Mouse (Mus musculus) midbrain, embryonic 11.5 days (tissue): Measurements from ENCODE around the gene Ppm1f. TPM values are rescaled to one million over a fixed set of nuclear protein-coding genes. Genes with fewer than 3 reads are reported as not detected.

Experiments
- ATAC-seq: fragments of 200-750 bp; cut with Nextera tagmentation; 2 replicates; pipeline ENCODE4 v1.8.0; 2017; ENCODE audit warnings: moderate TSS enrichment, moderate library complexity; ENCODE audit not compliant: low FRiP score
- DNase-seq: peaks from one replicate; pipeline ENCODE4 v3.0.0; 2015; ENCODE audit warnings: low spot score; ENCODE audit errors: missing footprints
- H3K27ac ChIP-seq: fragments of 300-500 bp; sonication (generic); 2 replicates; pipeline ENCODE4 v1.5.1; 2014; ENCODE audit warnings: low read depth, low read length
- H3K27me3 ChIP-seq: fragments of 300-500 bp; sonication (generic); 2 replicates; pipeline ENCODE4 v1.6.1; 2014; ENCODE audit warnings: mild to moderate bottlenecking, low read length, moderate library complexity, mixed read lengths; ENCODE audit not compliant: control insufficient read depth, insufficient read depth
- H3K36me3 ChIP-seq: fragments of 300-500 bp; sonication (generic); 2 replicates; pipeline ENCODE4 v1.6.1; 2014; ENCODE audit warnings: mild to moderate bottlenecking, low read length, moderate library complexity, mixed read lengths; ENCODE audit not compliant: control insufficient read depth, insufficient read depth
- H3K4me1 ChIP-seq: fragments of 300-500 bp; sonication (generic); 2 replicates; pipeline ENCODE4 v1.6.1; 2014; ENCODE audit warnings: low read length; ENCODE audit not compliant: control insufficient read depth, insufficient read depth
- H3K4me2 ChIP-seq: fragments of 300-500 bp; sonication (generic); 2 replicates; pipeline ENCODE4 v1.6.1; 2014; ENCODE audit warnings: mild to moderate bottlenecking, moderate library complexity
- H3K4me3 ChIP-seq: fragments of 300-500 bp; sonication (generic); 2 replicates; pipeline ENCODE4 v1.5.1; 2014; ENCODE audit warnings: low read depth, low read length
- H3K9ac ChIP-seq: fragments of 300-500 bp; sonication (generic); 2 replicates; pipeline ENCODE4 v1.6.1; 2014; ENCODE audit warnings: low read length
- H3K9me3 ChIP-seq: fragments of 300-500 bp; sonication (generic); 2 replicates; pipeline ENCODE4 v1.6.1; 2016; ENCODE audit warnings: low read length; ENCODE audit not compliant: control insufficient read depth
- WGBS: fragments of 180-500 bp; shearing (Covaris S2); extraction: QIAGEN DNeasy Blood & Tissue Kit; methylation state at CpG from one replicate; pipeline ENCODE4 v1.1.7; 2014; 5-methylcytosine and 5-hydroxymethylcytosine counted together
- polyA plus RNA-seq: library from polyadenylated mRNA; unstranded; fragments of >200 nt; fragmentation: Nextera tagmentation; extraction: Ambion mirVana; gene quantifications from 2 replicates; pipeline ENCODE4 v1.2.1, GENCODE M21; 2014

The Ppm1f gene
- polyA plus RNA-seq, 1 experiment from 2014 or later, result 16.9 TPM

DNA sequence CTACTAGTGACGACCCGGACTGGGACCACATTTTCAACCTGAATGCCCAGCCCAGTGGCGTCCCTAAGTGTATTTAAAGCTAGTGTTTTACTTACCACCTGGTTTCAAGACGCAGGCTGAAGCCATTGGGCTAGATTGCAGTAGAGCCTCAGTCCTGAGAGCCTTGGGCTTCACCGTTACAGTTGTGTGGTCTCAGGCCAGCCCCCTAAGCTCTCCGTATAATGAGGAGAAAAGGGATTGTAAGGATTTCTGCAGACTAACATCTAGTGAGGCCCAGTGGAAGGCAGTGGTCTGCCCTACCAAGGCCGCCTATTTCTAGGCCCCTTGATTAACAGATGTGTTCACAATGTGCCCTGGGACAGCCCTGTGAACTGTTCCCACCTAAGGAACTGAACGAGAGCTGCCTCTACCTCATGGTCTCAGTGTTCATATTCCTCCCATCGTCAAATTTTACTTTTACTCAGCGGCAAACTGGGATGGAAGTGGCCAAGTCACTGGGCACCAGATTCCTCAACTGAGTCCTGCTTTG is 851 bp downstream of the Ppm1f start:
- Histone ChIP-seq H3K4me2 (peak overlapping the region; percentile 86), H3K9me3 (no peaks in the 10 kb centered on the region), H3K4me3 (peak overlapping the region; percentile 63), H3K9ac (peak overlapping the region; percentile 75), H3K27me3 (no peaks in the 10 kb centered on the region), H3K4me1 (peaks cover 10% of the 10 kb centered on the region), H3K36me3 (peaks cover 3% of the 10 kb centered on the region; the same call in 1 of the 2 replicates), H3K27ac (no peak overlapping the region)
- 28% methylated on average over 10 of the region's 10 CpGs for WGBS
- peak; percentile 10 for ATAC-seq
- DNase-seq, result peak; percentile 84

DNA sequence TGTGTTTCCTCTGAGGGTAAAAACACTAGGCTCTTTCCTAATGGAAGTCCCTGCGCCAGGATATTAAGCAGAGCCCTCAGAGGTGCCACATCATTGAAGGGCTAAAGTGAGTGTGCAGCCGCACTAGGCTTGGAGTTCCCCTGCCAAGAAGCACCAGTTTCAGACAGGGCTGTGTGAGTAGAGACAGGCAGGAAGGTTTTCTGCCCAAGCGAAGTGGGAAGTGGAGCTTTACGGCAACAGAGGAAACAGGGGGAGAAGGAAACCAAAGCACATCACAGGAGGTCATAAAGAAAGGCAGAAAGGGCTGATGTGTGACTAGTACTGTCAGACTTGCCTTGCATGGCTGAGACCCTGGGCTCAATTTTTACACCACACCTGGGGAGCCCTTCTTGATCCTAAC is 6.1 kb downstream of the Ppm1f start:
- Histone ChIP-seq H3K27ac (no peak overlapping the region), H3K9me3 (no peaks in the 10 kb centered on the region), H3K4me2 (no peak overlapping the region), H3K36me3 (peaks cover 1% of the 10 kb centered on the region), H3K9ac (no peak overlapping the region), H3K4me3 (no peak overlapping the region), H3K27me3 (no peaks in the 10 kb centered on the region), H3K4me1 (peaks cover 4% of the 10 kb centered on the region)
- ATAC-seq (no peak), DNase-seq (no peak)
- WGBS, result 79% methylated on average over 4 of the region's 4 CpGs

DNA sequence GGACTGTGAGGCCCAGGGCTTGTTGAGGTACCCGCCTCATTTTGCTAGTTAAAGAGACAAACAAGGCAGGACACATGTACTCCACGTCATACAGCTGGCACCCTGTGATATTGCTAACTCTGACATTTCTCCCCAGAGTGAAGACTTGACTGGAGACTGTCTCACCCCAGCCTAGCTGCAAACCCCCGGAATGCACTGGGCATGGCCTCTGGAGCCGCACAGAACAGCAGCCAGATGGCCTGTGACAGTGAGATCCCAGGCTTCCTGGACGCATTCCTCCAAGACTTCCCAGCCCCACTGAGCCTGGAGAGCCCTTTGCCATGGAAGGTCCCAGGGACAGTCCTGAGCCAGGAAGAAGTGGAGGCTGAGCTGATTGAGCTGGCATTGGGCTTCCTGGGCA is 6.9 kb downstream of the Ppm1f start:
- H3K27me3 ChIP-seq, result no peaks in the 10 kb centered on the region
- no peak overlapping the region for H3K4me3 ChIP-seq
- no peak overlapping the region for H3K4me2 ChIP-seq
- H3K9me3 ChIP-seq, result no peaks in the 10 kb centered on the region
- WGBS, result 92% methylated on average over 5 of the region's 5 CpGs
- no peak overlapping the region for H3K9ac ChIP-seq
- H3K27ac ChIP-seq, result no peak overlapping the region
- H3K4me1 ChIP-seq, result no peaks in the 10 kb centered on the region
- H3K36me3 ChIP-seq, result peaks cover 2% of the 10 kb centered on the region
- DNase-seq, result no peak
- no peak for ATAC-seq

DNA sequence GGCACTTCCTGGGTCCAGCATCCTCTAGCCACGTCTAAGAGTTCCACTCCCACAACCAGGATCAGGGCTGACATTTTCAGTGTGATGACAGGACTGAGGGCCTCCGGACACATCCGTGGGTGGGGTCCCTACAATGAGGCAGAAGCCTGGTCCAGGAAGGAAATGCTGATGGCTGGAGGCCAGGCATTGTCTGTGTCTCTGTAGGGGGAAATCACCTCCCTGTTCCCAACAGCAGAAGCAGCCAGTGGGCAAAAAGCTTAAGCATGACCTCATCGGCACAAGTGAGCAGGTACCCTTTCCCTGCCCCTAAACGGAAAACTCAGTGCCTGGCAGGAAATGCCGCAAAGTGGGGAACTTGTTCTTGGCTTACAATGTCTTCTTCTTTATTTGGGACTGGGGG is 11.5 kb downstream of the Ppm1f start:
- no peak overlapping the region for H3K4me3 ChIP-seq
- ATAC-seq, result no peak
- H3K9ac ChIP-seq, result no peak overlapping the region
- H3K27ac ChIP-seq, result no peak overlapping the region
- no peak for DNase-seq
- no peaks in the 10 kb centered on the region for H3K27me3 ChIP-seq
- no peaks in the 10 kb centered on the region for H3K9me3 ChIP-seq
- 85% methylated on average over 6 of the region's 6 CpGs for WGBS
- H3K4me1 ChIP-seq, result 0 out of 2 replicates have a peak, but pooled peaks cover 2% of the 10 kb centered on the region
- H3K4me2 ChIP-seq, result no peak overlapping the region
- peaks cover 2% of the 10 kb centered on the region for H3K36me3 ChIP-seq

DNA sequence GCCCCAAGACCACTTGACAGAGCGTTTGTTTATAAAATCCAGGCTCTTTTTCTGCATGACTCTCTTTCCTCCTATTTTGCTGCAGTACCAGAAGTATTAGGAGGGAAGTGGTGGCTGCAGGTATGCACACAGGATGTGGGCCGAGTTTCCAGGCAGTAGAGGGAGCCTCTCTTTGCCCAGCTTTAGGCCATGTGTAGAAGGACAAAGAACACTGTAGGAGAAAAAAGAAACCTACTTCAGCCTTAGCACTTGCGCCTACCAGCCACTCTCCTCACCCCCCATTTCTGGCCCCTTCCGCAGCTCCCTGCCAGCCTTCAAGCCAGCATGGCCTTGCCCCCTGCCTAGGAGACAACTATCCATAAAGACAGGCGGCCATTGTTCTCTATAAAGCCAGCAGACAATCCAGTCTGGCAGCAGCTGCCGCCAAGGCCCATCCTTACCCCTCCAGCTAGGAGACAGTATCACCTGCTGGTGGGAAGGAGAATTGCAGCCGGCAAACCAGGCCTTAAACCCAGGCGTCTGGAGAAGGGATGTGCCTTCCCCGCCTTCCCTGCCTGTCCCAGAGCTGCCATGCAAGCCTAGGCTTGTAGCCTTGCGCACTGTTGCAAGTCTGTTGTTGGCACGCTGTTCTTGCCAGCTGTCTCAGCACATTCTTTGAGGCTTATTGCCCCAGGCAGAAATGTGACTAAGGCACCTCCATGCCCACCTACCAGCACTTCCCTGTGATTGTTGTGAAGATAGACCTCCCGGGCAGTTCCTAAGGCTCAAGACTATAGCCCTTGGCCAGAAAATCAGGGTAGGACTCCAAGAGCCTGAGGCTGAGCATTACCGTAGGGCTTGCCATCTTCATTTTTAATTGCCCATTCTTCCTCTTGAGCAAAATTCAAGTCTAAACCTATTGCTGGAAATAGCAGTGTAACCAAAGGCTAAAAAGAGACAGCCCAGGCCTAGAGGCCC is 15.7 kb downstream of the Ppm1f start:
- WGBS, result 32% methylated on average over 13 of the region's 13 CpGs
- peak overlapping the region; percentile 40; the same call in 1 of the 2 replicates for H3K9ac ChIP-seq
- ATAC-seq, result peak; percentile 97

DNA sequence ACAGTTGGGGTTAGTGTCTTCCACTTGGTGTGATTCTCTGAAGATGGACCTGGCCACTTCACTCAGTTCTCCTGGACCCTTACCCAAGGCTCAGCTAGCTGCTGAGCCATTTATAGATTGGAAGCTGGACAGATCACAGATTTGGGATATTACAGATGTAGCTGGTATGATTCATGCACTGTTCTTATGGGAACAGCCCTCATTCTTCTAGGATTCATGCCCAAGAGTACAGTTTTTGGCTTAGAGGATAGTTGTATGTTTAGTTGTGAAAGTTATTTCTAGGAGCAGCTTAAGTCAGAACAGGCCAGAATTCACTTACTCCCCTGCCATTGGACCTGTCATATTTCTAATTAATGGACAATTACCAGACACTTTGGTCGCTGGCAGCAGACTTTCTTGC is 17.2 kb downstream of the Ppm1f start:
- no peak for DNase-seq

More for the DNA sequence above, 15.7 kb downstream of the Ppm1f start:
- Histone ChIP-seq H3K4me3 (no peak overlapping the region), H3K4me1 (0 out of 2 replicates have a peak, but pooled peaks cover 2% of the 10 kb centered on the region), H3K27ac (peak overlapping the region; percentile 73), H3K9me3 (no peaks in the 10 kb centered on the region), H3K27me3 (no peaks in the 10 kb centered on the region), H3K36me3 (peaks cover 7% of the 10 kb centered on the region), H3K4me2 (no peak overlapping the region)
- peak; percentile 97 for DNase-seq

DNA sequence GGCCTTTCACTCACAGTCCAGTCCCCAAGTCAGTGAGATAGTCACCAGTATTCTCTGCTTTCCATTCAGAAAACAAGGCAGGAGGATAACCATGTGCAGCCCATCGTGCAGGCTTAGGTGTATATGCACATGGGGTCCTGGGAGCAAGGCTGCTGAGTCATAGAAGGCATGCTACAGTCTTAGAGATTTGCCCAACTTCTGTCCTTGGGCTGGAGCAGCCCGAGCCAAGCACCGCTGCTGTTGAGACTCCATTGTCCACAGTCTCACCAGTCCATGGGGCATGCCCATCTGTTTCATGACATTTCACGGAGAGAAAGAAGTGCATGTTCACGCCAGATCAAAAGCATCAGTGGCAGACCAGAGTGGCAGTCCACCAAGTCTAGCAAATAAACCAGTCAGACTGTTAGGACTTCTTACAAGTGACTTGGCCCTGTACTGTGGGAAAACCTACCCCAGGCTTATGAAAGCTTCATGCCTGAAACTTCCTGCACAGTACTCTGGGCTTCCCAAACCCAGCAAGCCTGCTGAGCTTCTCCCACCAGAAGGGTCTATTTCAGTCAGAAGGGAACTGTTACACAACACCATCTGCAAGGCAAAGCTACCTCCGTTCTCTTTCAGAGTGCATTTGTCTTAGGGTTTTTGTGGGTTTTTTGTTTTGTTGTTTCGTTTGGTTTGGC is 22.3 kb downstream of the Ppm1f start:
- no peak overlapping the region for H3K4me2 ChIP-seq
- DNase-seq (no peak), ATAC-seq (no peak)
- WGBS, result 92% methylated on average over 7 of the region's 7 CpGs
- H3K36me3 ChIP-seq, result peaks cover 10% of the 10 kb centered on the region
- no peak overlapping the region for H3K4me3 ChIP-seq
- no peak overlapping the region for H3K9ac ChIP-seq
- H3K27ac ChIP-seq, result no peak overlapping the region
- H3K9me3 ChIP-seq, result no peaks in the 10 kb centered on the region
- H3K4me1 ChIP-seq, result no peaks in the 10 kb centered on the region
- no peaks in the 10 kb centered on the region for H3K27me3 ChIP-seq

More for the DNA sequence above, 17.2 kb downstream of the Ppm1f start:
- Histone ChIP-seq H3K36me3 (peaks cover 7% of the 10 kb centered on the region), H3K4me2 (no peak overlapping the region), H3K27me3 (no peaks in the 10 kb centered on the region), H3K4me1 (0 out of 2 replicates have a peak, but pooled peaks cover 2% of the 10 kb centered on the region), H3K4me3 (no peak overlapping the region), H3K9ac (no peak overlapping the region), H3K27ac (no peak overlapping the region), H3K9me3 (no peaks in the 10 kb centered on the region)
- no peak for ATAC-seq
- WGBS, result 94% methylated on average over 1 of the region's 1 CpGs

DNA sequence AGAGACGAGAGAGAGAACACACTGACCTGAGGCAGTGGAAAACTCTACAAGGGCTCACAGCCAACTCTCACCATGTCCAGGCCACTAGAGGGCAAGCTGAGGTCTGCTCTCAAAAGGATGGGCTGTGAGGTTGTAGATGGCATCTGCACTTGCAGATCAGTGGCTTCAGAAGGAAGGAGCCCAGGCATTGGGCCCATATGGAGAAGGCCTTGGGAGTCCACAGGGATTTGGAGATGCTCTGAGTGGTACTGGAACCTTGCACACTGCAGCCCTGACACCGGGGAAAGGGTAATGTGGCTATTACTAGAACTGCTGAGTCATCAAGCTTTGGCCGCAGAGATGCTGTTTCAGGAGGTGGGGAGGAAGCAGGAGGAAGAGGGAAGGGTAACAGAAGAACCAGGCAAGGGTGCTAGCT is 24.8 kb downstream of the Ppm1f start:
- ATAC-seq, result no peak
- H3K36me3 ChIP-seq, result peaks cover 13% of the 10 kb centered on the region

More for the DNA sequence above, 24.8 kb downstream of the Ppm1f start:
- Histone ChIP-seq H3K9me3 (no peaks in the 10 kb centered on the region), H3K27me3 (no peaks in the 10 kb centered on the region), H3K4me2 (no peak overlapping the region), H3K4me1 (no peaks in the 10 kb centered on the region), H3K4me3 (no peak overlapping the region), H3K9ac (no peak overlapping the region), H3K27ac (no peak overlapping the region)
- DNase-seq, result no peak
- WGBS, result 82% methylated on average over 3 of the region's 3 CpGs
